Mouse (Mus musculus): Measurements from ENCODE around the gene Tsga10ip. TPM values are rescaled to one million over a fixed set of nuclear protein-coding genes. Genes with fewer than 3 reads are reported as not detected.
"Not testable (repeated sequence)": the region's sequence is repeated elsewhere in the genome, so short reads cannot be mapped to it uniquely, and the experiment has no call there.

The Tsga10ip gene
- total RNA-seq, 2 experiments from 2014 or later: not detected

- DNase-seq (ENCODE audit: low spot score in 2 of 2): no peak
Observed at GRCm38 (mm10) chr19:5390416-5390815, 11.9 kb downstream of the Tsga10ip start.

GRCm38 (mm10) chr19:5389647-5390046 lies 12.7 kb downstream of the Tsga10ip start:
- DNase-seq (ENCODE audit: low spot score in 2 of 2): no peak

- peak; percentile 86 to 90 for DNase-seq (ENCODE audit: low spot score in 2 of 2)
Observed at GRCm38 (mm10) chr19:5388588-5389242, 13.6 kb downstream of the Tsga10ip start, which contains the start of gene Sart1. Gene Sart1 (minus strand): TSS chr19:5388703.

GRCm38 (mm10) chr19:5388011-5388441 lies 14.3 kb downstream of the Tsga10ip start:
- DNase-seq (ENCODE audit: low spot score in 2 of 2): no peak

GRCm38 (mm10) chr19:5384715-5385114 lies 17.6 kb downstream of the Tsga10ip start:
- no peak for DNase-seq (ENCODE audit: low spot score in 2 of 2)

GRCm38 (mm10) chr19:5383326-5383725 lies 19.0 kb downstream of the Tsga10ip start:
- DNase-seq (ENCODE audit: low spot score in 2 of 2): no peak

- no peak for DNase-seq (ENCODE audit: low spot score in 2 of 2)
Observed at GRCm38 (mm10) chr19:5377446-5377845, 24.9 kb downstream of the Tsga10ip start.

GRCm38 (mm10) chr19:5374748-5375147 lies 27.6 kb downstream of the Tsga10ip start:
- no peak for DNase-seq (ENCODE audit: low spot score in 2 of 2)

- DNase-seq (ENCODE audit: low spot score in 2 of 2): no peak
Observed at GRCm38 (mm10) chr19:5374177-5374576, 28.1 kb downstream of the Tsga10ip start.

- no peak for DNase-seq (ENCODE audit: low spot score in 2 of 2)
Observed at GRCm38 (mm10) chr19:5372724-5373123, 29.6 kb downstream of the Tsga10ip start.

- no peak for DNase-seq (ENCODE audit: low spot score in 2 of 2)
Observed at GRCm38 (mm10) chr19:5370932-5371331, 31.4 kb downstream of the Tsga10ip start.

- DNase-seq (ENCODE audit: low spot score in 2 of 2): no peak
Observed at GRCm38 (mm10) chr19:5367455-5367854, 34.9 kb downstream of the Tsga10ip start.

GRCm38 (mm10) chr19:5367053-5367359 lies 35.3 kb downstream of the Tsga10ip start, which contains the start of gene Banf1:
Gene Banf1 (minus strand): TSS chr19:5367168.
- no peak for DNase-seq (ENCODE audit: low spot score in 2 of 2)

- DNase-seq (ENCODE audit: low spot score in 2 of 2): peak; percentile 79 to 96
Observed at GRCm38 (mm10) chr19:5366175-5367052, 35.9 kb downstream of the Tsga10ip start, which contains the start of gene Eif1ad. Gene Eif1ad (plus strand): TSS chr19:5366741.

GRCm38 (mm10) chr19:5365751-5366150 lies 36.6 kb downstream of the Tsga10ip start:
- no peak for DNase-seq (ENCODE audit: low spot score in 2 of 2)

- DNase-seq (ENCODE audit: low spot score in 2 of 2): no peak
Observed at GRCm38 (mm10) chr19:5364124-5364523, 38.2 kb downstream of the Tsga10ip start.

- no peak for DNase-seq (ENCODE audit: low spot score in 2 of 2)
Observed at GRCm38 (mm10) chr19:5362186-5362585, 40.1 kb downstream of the Tsga10ip start.

GRCm38 (mm10) chr19:5356080-5356479 lies 46.2 kb downstream of the Tsga10ip start:
- DNase-seq (ENCODE audit: low spot score in 2 of 2): no peak

GRCm38 (mm10) chr19:5353609-5354008 lies 48.7 kb downstream of the Tsga10ip start:
- DNase-seq (ENCODE audit: low spot score in 2 of 2): no peak

- not testable (repeated sequence) for DNase-seq (ENCODE audit: low spot score in 2 of 2)
Observed at GRCm38 (mm10) chr19:5349502-5349873, 52.8 kb downstream of the Tsga10ip start, which contains the start of gene Cst6. Gene Cst6 (minus strand): TSS chr19:5349574.

GRCm38 (mm10) chr19:5348526-5349501 lies 53.5 kb downstream of the Tsga10ip start:
- no peak for DNase-seq (ENCODE audit: low spot score in 2 of 2)

Data from adrenal gland, postnatal 4 days (tissue).